Mouse (Mus musculus): ENCODE measurements around the gene Tas2r136. TPM values are rescaled to one million over a fixed set of nuclear protein-coding genes. Genes with fewer than 3 reads are reported as not detected.

Gene Tas2r136
- not detected for polyA plus RNA-seq (2014; fragmentation: Illumina TruSeq; extraction: RNeasy Lipid Tissue Mini Kit (QIAGEN cat#74804); ENCODE audit: low read depth, low replicate concordance)

GRCm38 (mm10) chr6:132778062-132778461 lies at the start of gene Tas2r136:
Tas2r136 (minus strand) TSS chr6:132778162.

DNA sequence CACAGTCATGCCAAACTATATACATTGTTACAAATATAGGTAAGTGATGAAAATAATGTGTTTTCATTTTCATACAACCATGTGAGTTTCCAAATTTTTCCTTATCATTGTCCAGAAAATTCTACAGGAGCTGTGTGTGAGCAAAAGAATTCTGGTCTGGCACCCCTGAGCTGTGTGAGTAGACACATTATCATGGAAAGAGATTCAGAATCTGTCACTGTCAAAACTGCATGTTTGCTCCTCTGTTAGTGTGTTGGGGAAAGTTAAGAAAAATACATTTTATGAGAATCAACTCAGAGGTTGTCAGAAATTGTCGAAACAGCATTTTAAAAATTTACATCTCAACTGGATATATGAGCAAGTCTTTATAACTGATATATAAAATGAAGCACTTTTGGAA lies 24.6 kb upstream of the Tas2r136 start, which contains the start of gene Tas2r117:
TSS of gene Tas2r117 (plus strand) at position 301 of the 400 bp plus-strand sequence.

GRCm38 (mm10) chr6:132761831-132762230 lies 16.1 kb downstream of the Tas2r136 start, which contains the start of gene Tas2r102:
Tas2r102 (plus strand) TSS chr6:132762131.

DNA sequence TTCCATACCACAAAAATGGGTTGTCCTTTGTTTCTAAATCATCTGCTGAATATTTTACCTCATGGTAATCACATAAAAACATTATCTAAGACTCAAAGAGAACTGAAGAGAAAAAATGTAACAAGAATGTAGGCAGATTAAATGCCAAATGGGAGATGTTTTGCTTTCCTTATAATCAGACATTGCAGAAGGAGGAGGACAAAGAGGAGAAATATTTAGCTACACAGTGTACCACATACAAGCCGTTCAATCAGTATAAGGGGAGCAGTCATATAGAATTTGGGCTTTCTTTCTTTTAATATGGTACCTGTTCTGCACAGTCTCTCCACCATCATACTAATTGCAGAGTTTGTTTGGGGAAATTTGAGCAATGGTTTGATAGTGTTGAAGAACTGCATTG lies 23.5 kb downstream of the Tas2r136 start, which contains the start of gene Tas2r124:
TSS of gene Tas2r124 (plus strand) at position 301 of the 400 bp plus-strand sequence.

DNA sequence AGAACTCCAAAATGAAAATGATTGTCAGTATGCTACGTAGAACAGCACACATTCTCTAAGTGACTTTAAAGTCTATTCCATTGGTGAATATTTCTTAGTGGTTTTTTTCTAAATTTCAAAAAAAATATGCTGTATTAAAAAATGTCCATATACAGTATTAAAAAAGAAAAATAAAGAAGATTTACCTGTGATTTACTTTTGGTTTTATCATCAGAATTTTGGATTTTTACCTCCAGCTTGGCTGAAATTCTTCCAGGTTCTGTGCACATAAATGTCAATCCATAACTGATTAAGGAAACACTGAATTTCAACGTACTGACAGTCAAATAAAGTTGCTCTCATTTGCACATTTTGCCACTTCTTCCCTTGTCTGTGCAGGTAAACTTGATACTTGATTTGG lies 40.0 kb downstream of the Tas2r136 start, which contains the start of gene Tas2r115:
TSS of gene Tas2r115 (minus strand) at position 101 of the 400 bp plus-strand sequence.

Other genes with a start within 250 kb of the Tas2r136 start
- not detected for gene Prh1, start 208.4 kb downstream of the Tas2r136 start, polyA plus RNA-seq (2014; fragmentation: Illumina TruSeq; extraction: RNeasy Lipid Tissue Mini Kit (QIAGEN cat#74804); ENCODE audit: low read depth, low replicate concordance)
- gene Prp2, start 182.2 kb downstream of the Tas2r136 start, polyA plus RNA-seq (2014; fragmentation: Illumina TruSeq; extraction: RNeasy Lipid Tissue Mini Kit (QIAGEN cat#74804); ENCODE audit: low read depth, low replicate concordance): not detected
- not detected for gene A630073D07Rik, start 126.6 kb downstream of the Tas2r136 start, polyA plus RNA-seq (2014; fragmentation: Illumina TruSeq; extraction: RNeasy Lipid Tissue Mini Kit (QIAGEN cat#74804); ENCODE audit: low read depth, low replicate concordance)
- gene Tas2r120, start 121.2 kb downstream of the Tas2r136 start, polyA plus RNA-seq (2014; fragmentation: Illumina TruSeq; extraction: RNeasy Lipid Tissue Mini Kit (QIAGEN cat#74804); ENCODE audit: low read depth, low replicate concordance): not detected
- not detected for gene Tas2r121, start 77.2 kb downstream of the Tas2r136 start, polyA plus RNA-seq (2014; fragmentation: Illumina TruSeq; extraction: RNeasy Lipid Tissue Mini Kit (QIAGEN cat#74804); ENCODE audit: low read depth, low replicate concordance)
- not detected for gene Tas2r122, start 66.2 kb downstream of the Tas2r136 start, polyA plus RNA-seq (2014; fragmentation: Illumina TruSeq; extraction: RNeasy Lipid Tissue Mini Kit (QIAGEN cat#74804); ENCODE audit: low read depth, low replicate concordance)
- not detected for gene Tas2r115, start 40.1 kb downstream of the Tas2r136 start, polyA plus RNA-seq (2014; fragmentation: Illumina TruSeq; extraction: RNeasy Lipid Tissue Mini Kit (QIAGEN cat#74804); ENCODE audit: low read depth, low replicate concordance)
- not detected for gene Tas2r124, start 23.4 kb downstream of the Tas2r136 start, polyA plus RNA-seq (2014; fragmentation: Illumina TruSeq; extraction: RNeasy Lipid Tissue Mini Kit (QIAGEN cat#74804); ENCODE audit: low read depth, low replicate concordance)
- not detected for gene Tas2r102, start 16.0 kb downstream of the Tas2r136 start, polyA plus RNA-seq (2014; fragmentation: Illumina TruSeq; extraction: RNeasy Lipid Tissue Mini Kit (QIAGEN cat#74804); ENCODE audit: low read depth, low replicate concordance)
- not detected for gene Tas2r117, start 24.7 kb upstream of the Tas2r136 start, polyA plus RNA-seq (2014; fragmentation: Illumina TruSeq; extraction: RNeasy Lipid Tissue Mini Kit (QIAGEN cat#74804); ENCODE audit: low read depth, low replicate concordance)
- not detected for gene Tas2r123, start 69.0 kb upstream of the Tas2r136 start, polyA plus RNA-seq (2014; fragmentation: Illumina TruSeq; extraction: RNeasy Lipid Tissue Mini Kit (QIAGEN cat#74804); ENCODE audit: low read depth, low replicate concordance)
- gene Tas2r116, start 77.3 kb upstream of the Tas2r136 start, polyA plus RNA-seq (2014; fragmentation: Illumina TruSeq; extraction: RNeasy Lipid Tissue Mini Kit (QIAGEN cat#74804); ENCODE audit: low read depth, low replicate concordance): not detected
- not detected for gene Tas2r110, start 89.8 kb upstream of the Tas2r136 start, polyA plus RNA-seq (2014; fragmentation: Illumina TruSeq; extraction: RNeasy Lipid Tissue Mini Kit (QIAGEN cat#74804); ENCODE audit: low read depth, low replicate concordance)
- not detected for gene Tas2r113, start 114.8 kb upstream of the Tas2r136 start, polyA plus RNA-seq (2014; fragmentation: Illumina TruSeq; extraction: RNeasy Lipid Tissue Mini Kit (QIAGEN cat#74804); ENCODE audit: low read depth, low replicate concordance)
- not detected for gene Tas2r125, start 131.5 kb upstream of the Tas2r136 start, polyA plus RNA-seq (2014; fragmentation: Illumina TruSeq; extraction: RNeasy Lipid Tissue Mini Kit (QIAGEN cat#74804); ENCODE audit: low read depth, low replicate concordance)
- gene Tas2r129, start 172.9 kb upstream of the Tas2r136 start, polyA plus RNA-seq (2014; fragmentation: Illumina TruSeq; extraction: RNeasy Lipid Tissue Mini Kit (QIAGEN cat#74804); ENCODE audit: low read depth, low replicate concordance): not detected
- not detected for gene Tas2r131, start 179.8 kb upstream of the Tas2r136 start, polyA plus RNA-seq (2014; fragmentation: Illumina TruSeq; extraction: RNeasy Lipid Tissue Mini Kit (QIAGEN cat#74804); ENCODE audit: low read depth, low replicate concordance)
- gene Tas2r109, start 202.8 kb upstream of the Tas2r136 start, polyA plus RNA-seq (2014; fragmentation: Illumina TruSeq; extraction: RNeasy Lipid Tissue Mini Kit (QIAGEN cat#74804); ENCODE audit: low read depth, low replicate concordance): not detected

Data from heart, adult 10 weeks (tissue).